Mouse (Mus musculus) thymus, adult 2 months (tissue): ENCODE results near the gene Fbp1.

Experiments
- CTCF ChIP-seq: fragments of 200-500 bp; IDR thresholded peaks from 2 replicates; pipeline ENCODE4 v1.5.1; 2012; ENCODE audit warnings: mild to moderate bottlenecking, control low read depth, low read length, moderate library complexity, borderline replicate concordance; ENCODE audit not compliant: control insufficient read depth, poor library complexity, insufficient read depth; ENCODE audit errors: extremely low read depth
- POLR2A ChIP-seq: fragments of 200-500 bp; IDR thresholded peaks from 2 replicates; pipeline ENCODE4 v1.6.1; 2012; ENCODE audit warnings: mild to moderate bottlenecking, low read length, control low read depth, moderate library complexity; ENCODE audit not compliant: control insufficient read depth, poor library complexity, insufficient read depth; ENCODE audit errors: extremely low read depth

GRCm38 (mm10) chr13:62929766-62930389 is 41.8 kb upstream of the Fbp1 start:
- TF ChIP-seq CTCF (no peak), POLR2A (no peak)
